Mouse (Mus musculus) lung, embryonic 16.5 days (tissue): ENCODE measurements around the gene Zfp607b. TPM values are rescaled to one million over a fixed set of nuclear protein-coding genes. Genes with fewer than 3 reads are reported as not detected.

Experiments
- ATAC-seq: fragments of 200-750 bp; cut with Nextera tagmentation; 2 replicates; pipeline ENCODE4 v1.8.0; 2017; ENCODE audit warnings: low read depth, mild to moderate bottlenecking, moderate library complexity
- H3K27ac ChIP-seq: fragments of 300-500 bp; sonication (generic); 2 replicates; pipeline ENCODE4 v1.5.1; 2014; ENCODE audit warnings: mild to moderate bottlenecking, control low read depth, low read length
- H3K27me3 ChIP-seq: fragments of 300-500 bp; sonication (generic); 2 replicates; pipeline ENCODE4 v1.6.1; 2014; ENCODE audit warnings: low read depth, low read length, mixed read lengths; ENCODE audit not compliant: control insufficient read depth, insufficient read depth
- H3K36me3 ChIP-seq: fragments of 300-500 bp; sonication (generic); 2 replicates; pipeline ENCODE4 v1.6.1; 2014; ENCODE audit warnings: low read length; ENCODE audit not compliant: control insufficient read depth, insufficient read depth
- H3K4me1 ChIP-seq: fragments of 300-500 bp; sonication (generic); replicated peaks from 2 replicates; pipeline ENCODE4 v1.6.1; 2014; ENCODE audit warnings: low read length, mixed read lengths; ENCODE audit not compliant: control insufficient read depth, insufficient read depth
- H3K4me2 ChIP-seq: fragments of 300-500 bp; sonication (generic); 2 replicates; pipeline ENCODE4 v1.6.1; 2014; ENCODE audit warnings: low read depth, low read length, control low read depth
- H3K4me3 ChIP-seq: fragments of 300-500 bp; sonication (generic); 2 replicates; pipeline ENCODE4 v1.5.1; 2014; ENCODE audit warnings: mild to moderate bottlenecking, low read length, control low read depth
- H3K9ac ChIP-seq: fragments of 300-500 bp; sonication (generic); 2 replicates; pipeline ENCODE4 v1.6.1; 2014; ENCODE audit warnings: low read length, control low read depth
- H3K9me3 ChIP-seq: fragments of 300-500 bp; sonication (generic); 2 replicates; pipeline ENCODE4 v1.6.1; 2016; ENCODE audit warnings: low read length; ENCODE audit not compliant: control insufficient read depth
- WGBS: fragments of 180-500 bp; shearing (Covaris S2); extraction: QIAGEN DNeasy Blood & Tissue Kit; methylation state at CpG from one replicate; pipeline ENCODE4 v1.1.7; 2014; 5-methylcytosine and 5-hydroxymethylcytosine counted together
- polyA plus RNA-seq: library from polyadenylated mRNA; unstranded; fragments of >200 nt; fragmentation: Nextera tagmentation; extraction: Ambion mirVana; gene quantifications from 2 replicates; pipeline ENCODE4 v1.2.1, GENCODE M21; 2015

The Zfp607b gene
- polyA plus RNA-seq, 1 experiment from 2014 or later: 4.4 TPM

DNA sequence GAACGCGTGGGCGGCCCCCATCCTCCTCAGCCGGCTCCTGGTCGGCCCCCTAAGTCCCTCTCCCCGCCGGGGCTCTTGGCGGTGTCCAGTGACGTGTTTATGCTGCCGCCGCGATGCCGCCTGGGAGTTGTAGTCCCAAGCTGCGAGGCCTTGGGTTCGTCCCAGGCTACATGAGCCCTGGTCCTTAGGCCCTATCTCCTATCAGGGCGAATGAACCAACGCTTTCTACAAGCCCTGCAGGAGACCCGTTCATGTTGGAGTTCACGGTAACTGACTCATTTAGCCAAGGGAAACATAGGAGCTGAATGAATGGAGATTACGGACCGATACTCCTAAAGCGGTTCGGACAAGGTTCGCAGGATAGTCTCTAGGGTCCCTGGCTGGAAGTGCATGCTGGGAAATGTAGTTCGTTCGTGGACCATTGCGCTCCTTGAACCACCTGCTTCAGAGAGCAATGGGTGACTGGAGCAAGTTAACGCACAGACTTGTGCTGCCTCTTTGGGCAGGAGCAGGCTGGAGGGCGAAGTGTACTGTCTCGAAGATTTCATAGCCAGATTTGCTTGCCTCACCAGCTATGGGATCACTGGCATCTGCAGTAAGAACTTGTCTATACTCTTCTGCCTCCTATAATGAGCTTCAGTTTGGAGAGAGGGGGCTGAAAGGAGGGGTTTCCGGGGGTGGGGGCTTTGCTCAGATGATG is 14.5 kb upstream of the Zfp607b start, which contains the start of gene Map3k10:
Map3k10 (minus strand) TSS at position 77 of the 700 bp plus-strand sequence.
- no peaks in the 10 kb centered on the region for H3K9me3 ChIP-seq
- peak; percentile 98 for ATAC-seq
- 0% methylated on average over 27 of the region's 31 CpGs for WGBS

DNA sequence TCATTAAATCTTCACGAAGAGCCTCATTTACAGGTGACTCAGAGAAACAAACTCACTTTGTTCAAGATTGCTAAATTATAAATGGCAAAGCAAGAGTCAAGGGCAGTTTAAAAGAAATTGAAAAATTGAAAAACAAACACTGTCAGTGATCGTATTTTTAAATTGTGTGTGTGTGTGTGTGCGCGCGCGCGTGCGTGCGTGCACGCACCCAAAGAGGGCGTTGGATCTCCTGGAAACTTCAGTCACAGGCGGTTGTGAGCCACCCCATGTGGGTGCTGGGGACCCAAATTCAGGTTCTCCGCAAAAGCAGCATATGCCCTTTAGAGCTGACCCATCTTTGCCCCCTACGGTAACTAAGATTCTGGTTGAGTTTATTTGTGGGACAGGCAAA is 13.9 kb upstream of the Zfp607b start:
- Histone ChIP-seq H3K9me3 (no peaks in the 10 kb centered on the region), H3K36me3 (no peaks in the 10 kb centered on the region), H3K27ac (no peak overlapping the region), H3K4me1 (peaks cover 19% of the 10 kb centered on the region), H3K9ac (peak overlapping the region; percentile 13; the same call in 1 of the 2 replicates), H3K27me3 (no peaks in the 10 kb centered on the region), H3K4me2 (peak overlapping the region; percentile 100), H3K4me3 (peak overlapping the region; percentile 91)
- 30% methylated on average over 14 of the region's 14 CpGs for WGBS
- ATAC-seq: no peak

More for the DNA sequence above, 14.5 kb upstream of the Zfp607b start, which contains the start of gene Map3k10:
- peak within 1 kb of the TSS; percentile 95 for H3K27ac ChIP-seq
- H3K36me3 ChIP-seq: no peaks in the 10 kb centered on the region
- H3K9ac ChIP-seq: peak within 1 kb of the TSS; percentile 86
- H3K4me1 ChIP-seq: peaks cover 19% of the 10 kb centered on the region
- H3K4me2 ChIP-seq: peak within 1 kb of the TSS; percentile 100
- H3K27me3 ChIP-seq: no peaks in the 10 kb centered on the region
- H3K4me3 ChIP-seq: peak within 1 kb of the TSS; percentile 91

DNA sequence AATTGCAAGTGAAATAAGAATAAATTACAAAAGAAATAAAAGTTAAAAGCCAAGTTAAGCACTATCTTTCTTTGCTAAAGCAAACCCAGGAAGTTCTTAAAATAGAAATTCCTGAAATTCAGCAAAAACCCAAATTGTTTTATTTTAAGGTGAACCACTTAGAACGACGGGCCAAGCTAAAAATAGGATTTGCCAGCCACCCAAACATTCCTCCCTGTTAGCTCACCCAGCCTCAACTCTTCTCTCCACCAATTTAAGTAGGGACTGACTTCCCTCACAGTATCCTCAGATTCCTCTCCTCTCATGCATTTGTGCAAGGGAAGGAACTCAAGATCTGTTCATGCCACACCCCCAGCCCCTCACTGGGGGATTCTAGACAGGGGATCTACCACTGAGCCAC is 5.9 kb upstream of the Zfp607b start:
- Histone ChIP-seq H3K9me3 (no peaks in the 10 kb centered on the region), H3K4me3 (no peak overlapping the region), H3K4me2 (no peak overlapping the region), H3K27ac (no peak overlapping the region), H3K4me1 (no peaks in the 10 kb centered on the region), H3K27me3 (no peaks in the 10 kb centered on the region), H3K9ac (no peak overlapping the region), H3K36me3 (no peaks in the 10 kb centered on the region)
- WGBS: 22% methylated on average over 2 of the region's 2 CpGs
- ATAC-seq: no peak

DNA sequence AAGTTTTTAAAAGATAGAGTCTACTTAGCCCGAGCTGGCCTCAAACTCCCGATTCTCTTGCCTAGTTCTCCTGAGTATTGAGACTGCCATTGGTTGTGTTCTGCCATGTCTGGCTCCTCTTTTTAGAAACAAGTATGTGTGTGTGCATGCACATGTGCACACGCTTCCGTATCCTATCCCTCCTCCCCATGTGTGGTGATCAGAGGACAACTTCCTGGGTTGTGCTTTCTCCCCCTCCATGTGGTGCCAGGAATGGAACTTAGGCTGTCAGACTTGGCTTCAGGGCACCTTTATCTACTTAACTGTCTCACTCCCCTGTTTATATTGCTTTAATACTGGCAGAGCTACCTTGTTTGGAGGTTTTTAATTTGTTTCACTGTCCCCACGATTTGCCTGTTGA is 3.9 kb upstream of the Zfp607b start:
- Histone ChIP-seq H3K9ac (no peak overlapping the region), H3K27ac (no peak overlapping the region), H3K36me3 (no peaks in the 10 kb centered on the region), H3K4me3 (no peak overlapping the region), H3K4me1 (0 out of 2 replicates have a peak, but pooled peaks cover 5% of the 10 kb centered on the region), H3K9me3 (no peaks in the 10 kb centered on the region), H3K4me2 (no peak overlapping the region), H3K27me3 (no peaks in the 10 kb centered on the region)
- 26% methylated on average over 5 of the region's 5 CpGs for WGBS
- ATAC-seq: no peak

DNA sequence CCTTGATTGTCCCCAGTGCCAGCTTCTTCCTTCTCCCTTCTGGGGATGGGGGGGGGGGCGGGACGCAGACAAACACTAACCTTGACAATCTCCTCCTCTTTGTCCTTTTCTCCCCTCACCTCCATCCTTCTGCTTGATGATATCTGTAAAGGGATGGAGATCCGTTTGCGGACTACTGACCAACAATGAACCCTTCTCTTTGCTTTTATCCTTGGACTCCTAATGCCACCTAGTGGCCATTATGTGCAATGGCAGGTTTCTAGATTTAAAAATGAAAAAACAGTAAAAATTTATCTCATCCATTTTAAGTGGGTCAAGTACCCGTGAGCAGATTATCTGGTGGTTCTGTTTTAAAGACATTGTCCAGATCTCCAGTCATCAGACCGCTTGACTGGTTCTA is 3.5 kb upstream of the Zfp607b start:
- Histone ChIP-seq H3K9me3 (no peaks in the 10 kb centered on the region), H3K4me3 (no peak overlapping the region), H3K27me3 (no peaks in the 10 kb centered on the region), H3K27ac (no peak overlapping the region), H3K4me1 (0 out of 2 replicates have a peak, but pooled peaks cover 5% of the 10 kb centered on the region), H3K9ac (no peak overlapping the region), H3K36me3 (no peaks in the 10 kb centered on the region), H3K4me2 (no peak overlapping the region)
- WGBS: 1% methylated on average over 6 of the region's 6 CpGs
- ATAC-seq: no peak

DNA sequence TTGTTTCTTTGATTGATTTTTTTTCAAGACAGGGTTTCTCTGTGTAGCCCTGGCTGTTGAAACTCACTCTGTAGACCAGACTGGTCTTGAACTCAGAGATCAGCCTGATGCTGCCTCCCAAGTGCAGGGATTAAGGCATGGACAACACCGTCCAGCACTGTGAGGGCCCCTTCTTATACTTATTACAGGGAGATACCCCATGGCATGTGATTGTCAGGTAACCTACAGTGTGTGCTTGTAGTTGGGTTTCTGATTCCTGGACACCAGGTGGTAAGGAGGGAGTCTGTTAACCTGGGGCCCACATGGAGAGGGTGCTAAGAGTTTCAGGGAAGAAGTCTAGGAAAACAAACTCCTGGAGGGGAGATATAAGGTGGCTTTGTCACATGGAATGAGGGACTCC is 2.1 kb upstream of the Zfp607b start:
- Histone ChIP-seq H3K4me3 (no peak overlapping the region), H3K9me3 (no peaks in the 10 kb centered on the region), H3K4me2 (no peak overlapping the region), H3K27me3 (no peaks in the 10 kb centered on the region), H3K27ac (no peak overlapping the region), H3K4me1 (0 out of 2 replicates have a peak, but pooled peaks cover 5% of the 10 kb centered on the region), H3K36me3 (no peaks in the 10 kb centered on the region), H3K9ac (no peak overlapping the region)
- ATAC-seq: no peak
- 85% methylated on average over 1 of the region's 1 CpGs for WGBS

DNA sequence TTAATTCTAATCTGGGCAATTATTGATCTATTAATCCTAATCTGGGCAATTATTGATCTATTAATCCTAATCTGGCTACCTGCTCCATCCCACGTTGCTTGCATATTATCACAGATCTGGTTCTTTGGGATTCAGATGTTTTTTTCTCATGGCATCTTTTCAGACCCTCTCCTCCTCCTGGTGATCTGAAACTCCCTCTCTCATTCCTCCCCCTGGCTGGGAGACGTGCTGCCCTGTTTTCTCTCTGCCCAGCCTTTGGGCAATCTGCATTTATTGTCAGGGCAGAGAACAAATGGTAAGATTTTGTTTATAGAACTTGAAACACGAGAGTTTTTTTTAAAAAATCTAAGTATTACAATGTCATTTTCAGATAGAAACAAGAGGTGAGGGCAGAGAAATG is 1.3 kb upstream of the Zfp607b start:
- Histone ChIP-seq H3K9ac (no peak overlapping the region), H3K4me3 (no peak overlapping the region), H3K27ac (no peak overlapping the region), H3K4me1 (0 out of 2 replicates have a peak, but pooled peaks cover 5% of the 10 kb centered on the region), H3K27me3 (no peaks in the 10 kb centered on the region), H3K9me3 (no peaks in the 10 kb centered on the region), H3K4me2 (no peak overlapping the region), H3K36me3 (no peaks in the 10 kb centered on the region)
- ATAC-seq: no peak
- WGBS: 57% methylated on average over 3 of the region's 3 CpGs

DNA sequence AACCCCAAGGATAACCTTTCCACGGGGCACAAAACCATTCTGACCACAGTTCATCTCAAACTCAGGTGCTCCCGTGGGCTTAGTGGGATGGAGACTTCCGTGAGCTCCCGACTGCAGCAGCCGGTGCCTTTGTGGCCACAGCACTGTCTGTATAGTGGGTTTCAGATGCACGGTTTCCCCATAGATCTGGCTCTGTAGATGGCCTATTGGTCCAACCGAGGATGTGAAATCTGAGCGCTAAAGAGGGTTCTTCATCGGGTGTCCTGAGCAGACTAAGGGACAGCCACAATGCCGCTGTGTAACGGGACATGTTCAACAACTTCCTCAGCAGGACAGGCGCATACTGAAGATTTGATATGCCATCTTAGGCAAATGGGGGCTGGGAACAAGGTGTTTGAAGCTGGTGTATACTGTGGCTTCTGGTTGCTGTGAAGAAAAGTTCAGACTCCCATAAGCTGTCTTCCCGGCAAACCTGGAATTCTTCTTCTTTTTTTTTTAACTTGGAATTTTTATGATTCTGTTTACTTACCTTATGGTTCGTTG is 823 bp upstream of the Zfp607b start:
- Histone ChIP-seq H3K9ac (peak overlapping the region; percentile 72), H3K4me1 (0 out of 2 replicates have a peak, but pooled peaks cover 5% of the 10 kb centered on the region), H3K36me3 (no peaks in the 10 kb centered on the region), H3K9me3 (no peaks in the 10 kb centered on the region), H3K27me3 (no peaks in the 10 kb centered on the region), H3K27ac (no peak overlapping the region), H3K4me2 (peak overlapping the region; percentile 68), H3K4me3 (peak overlapping the region; percentile 54)
- 30% methylated on average over 14 of the region's 14 CpGs for WGBS
- ATAC-seq: no peak

DNA sequence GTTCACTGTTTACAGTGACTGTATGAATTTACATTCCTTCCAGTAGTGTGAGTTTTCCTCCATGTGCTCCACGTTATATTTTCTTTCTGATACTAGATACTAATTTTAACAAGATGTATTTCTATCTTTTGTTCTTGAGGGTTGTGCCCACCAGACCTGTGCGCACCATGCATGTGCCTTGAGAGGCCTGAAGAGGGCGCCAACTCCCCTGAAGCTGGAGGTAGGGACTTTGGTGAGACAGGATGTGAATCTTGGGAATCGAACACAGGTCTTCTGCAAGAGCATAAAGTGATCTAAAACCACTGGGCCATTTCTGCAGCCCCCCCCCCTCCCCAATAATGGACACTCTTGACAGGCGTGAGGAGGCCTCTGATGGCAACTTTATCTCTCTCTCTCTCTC is 1.9 kb downstream of the Zfp607b start:
- Histone ChIP-seq H3K4me3 (no peak overlapping the region), H3K9ac (no peak overlapping the region)
- no peak for ATAC-seq

More for the DNA sequence above, 1.9 kb downstream of the Zfp607b start:
- no peaks in the 10 kb centered on the region for H3K36me3 ChIP-seq
- no peaks in the 10 kb centered on the region for H3K27me3 ChIP-seq
- WGBS: 41% methylated on average over 5 of the region's 5 CpGs
- H3K4me1 ChIP-seq: 0 out of 2 replicates have a peak, but pooled peaks cover 5% of the 10 kb centered on the region
- H3K27ac ChIP-seq: no peak overlapping the region
- no peak overlapping the region for H3K4me2 ChIP-seq
- H3K9me3 ChIP-seq: no peaks in the 10 kb centered on the region
